Mouse (Mus musculus): ENCODE data around the gene Nfkbia. TPM values are rescaled to one million over a fixed set of nuclear protein-coding genes. Genes with fewer than 3 reads are reported as not detected.

The Nfkbia gene
- polyA plus RNA-seq, 1 experiment from 2014 or later, result 49.7 TPM

- Histone ChIP-seq H3K4me3 (ENCODE audit: low read depth, low read length) (no peak overlapping the region), H3K9ac (ENCODE audit: low read depth, low read length) (no peak overlapping the region), H3K27ac (ENCODE audit: low read depth, low read length) (no peak overlapping the region), H3K9me3 (ENCODE audit: control insufficient read depth) (no peaks in the 10 kb centered on the region), H3K4me1 (replicated peaks; ENCODE audit: control insufficient read depth, insufficient read depth, low read length) (peaks cover 14% of the 10 kb centered on the region), H3K36me3 (ENCODE audit: control insufficient read depth, insufficient read depth) (no peaks in the 10 kb centered on the region), H3K27me3 (replicated peaks; ENCODE audit: control insufficient read depth, insufficient read depth, low read length) (no peaks in the 10 kb centered on the region), H3K4me2 (replicated peaks; ENCODE audit: low read depth) (no peak overlapping the region)
- 86% methylated on average over 5 of the region's 5 CpGs for WGBS
- no peak for TF ChIP-seq CTCF (IDR thresholded peaks at IDR 0.05; ENCODE audit: low read depth)
- no peak for ATAC-seq
These were observed 52.0 kb downstream of the Nfkbia start for GRCm38 (mm10) chr12:55440416-55440815.

Other genes with a start within 250 kb of the Nfkbia start
- gene 1110008L16Rik, start 193.1 kb downstream of the Nfkbia start, polyA plus RNA-seq (2015; fragmentation: Nextera tagmentation; extraction: Ambion mirVana), result 10.1 and 11.9 TPM in 2 replicates
- gene Ppp2r3c, start 189.6 kb downstream of the Nfkbia start, polyA plus RNA-seq (2015; fragmentation: Nextera tagmentation; extraction: Ambion mirVana), result 7.7 and 8.6 TPM in 2 replicates
- 279 and 292 TPM in 2 replicates for gene Psma6, start 108.4 kb downstream of the Nfkbia start, polyA plus RNA-seq (2015; fragmentation: Nextera tagmentation; extraction: Ambion mirVana)
- gene Aldoart2, start 72.6 kb upstream of the Nfkbia start, polyA plus RNA-seq (2015; fragmentation: Nextera tagmentation; extraction: Ambion mirVana), result 0.13 TPM in 1 of 2 replicates, not detected in the other
- gene Insm2, start 106.8 kb upstream of the Nfkbia start, polyA plus RNA-seq (2015; fragmentation: Nextera tagmentation; extraction: Ambion mirVana), result 0.04 TPM in 1 of 2 replicates, not detected in the other

Measured in intestine, postnatal 0 days (tissue).